17 mouse cellular contexts compared by ENCODE assay signal in genomic region chr17:84115133-84115532, GRCm38 (mm10).
DNase-seq lines count a peak whose midpoint lies in the region; ATAC-seq lines count a peak whose summit lies in the region.
"Had no signal": no experiment of that assay in that cellular context is flagged by ENCODE, and none has a peak within 500 bp of the region (broad histone marks: within the 10 kb centered on the region; RNA-seq: fewer than 3 reads in every experiment).

No protein-coding gene starts in this region.

- H3K36me3 ChIP-seq in limb, embryonic 12.5 days, result no peaks in the 10 kb centered on the region
- H3K36me3 ChIP-seq: forebrain, embryonic 15.5 days; heart, embryonic 13.5 days; hindbrain, embryonic 12.5 days; midbrain, embryonic 15.5 days had no signal

- H3K4me2 ChIP-seq in limb, embryonic 12.5 days, result no peak overlapping the region
- H3K4me2 ChIP-seq: forebrain, embryonic 15.5 days; heart, embryonic 13.5 days; hindbrain, embryonic 12.5 days; midbrain, embryonic 15.5 days had no signal

- DNase-seq in CD4-positive, CD25-positive, alpha-beta regulatory T cell, adult 2 months (ENCODE audit: low read depth, low spot score), result peak; percentile 47
- DNase-seq in 416B (ENCODE audit: low read depth) (peak; percentile 80), MN1 (ENCODE audit: low spot score) (no peak)
- DNase-seq in naive thymus-derived CD4-positive, alpha-beta T cell, adult 2 months (ENCODE audit: low read depth), result peak; percentile 56
- DNase-seq in cerebellum, adult 9-10 months, result no peak
- DNase-seq in testis, postnatal 10 days (ENCODE audit: low spot score), result no peak
- DNase-seq: adrenal gland, postnatal 25 days; gastrocnemius, postnatal 14 days; kidney, postnatal 4 days; spleen, adult 18-20 months had no signal

- WGBS in limb, embryonic 12.5 days, result 68% methylated on average over 8 of the region's 8 CpGs

- ATAC-seq in CD4-positive, CD25-positive, alpha-beta regulatory T cell, adult 4 months, result no peak
- no peak for ATAC-seq in limb, embryonic 12.5 days (ENCODE audit: insufficient number of reproducible peaks, insufficient read depth, low FRiP score, low TSS enrichment, low read depth)
- ATAC-seq: intestine, embryonic 16.5 days; midbrain, embryonic 15.5 days had no signal

- H3K4me1 ChIP-seq in limb, embryonic 12.5 days (replicated peaks), result peaks cover 39% of the 10 kb centered on the region
- H3K4me1 ChIP-seq: midbrain, embryonic 15.5 days had no signal

- no peaks in the 10 kb centered on the region for H3K27me3 ChIP-seq in limb, embryonic 12.5 days
- H3K27me3 ChIP-seq: forebrain, embryonic 15.5 days; heart, embryonic 13.5 days; hindbrain, embryonic 12.5 days; midbrain, embryonic 15.5 days had no signal

- H3K4me3 ChIP-seq in limb, embryonic 12.5 days (replicated peaks), result no peak overlapping the region
- H3K4me3 ChIP-seq: forebrain, embryonic 15.5 days; heart, embryonic 13.5 days; hindbrain, embryonic 12.5 days; midbrain, embryonic 15.5 days had no signal

- H3K9ac ChIP-seq in limb, embryonic 12.5 days (replicated peaks), result no peak overlapping the region
- H3K9ac ChIP-seq: forebrain, embryonic 15.5 days; heart, embryonic 13.5 days; hindbrain, embryonic 12.5 days; midbrain, embryonic 15.5 days had no signal

- H3K27ac ChIP-seq in limb, embryonic 12.5 days, result 0 out of 2 replicates have a peak overlapping the region, but pooled peaks have one; percentile 12
- H3K27ac ChIP-seq: forebrain, embryonic 15.5 days; hindbrain, embryonic 12.5 days; midbrain, embryonic 15.5 days had no signal

- no peaks in the 10 kb centered on the region for H3K9me3 ChIP-seq in limb, embryonic 12.5 days
- H3K9me3 ChIP-seq: forebrain, embryonic 15.5 days; heart, embryonic 13.5 days; hindbrain, embryonic 12.5 days; midbrain, embryonic 15.5 days had no signal

Comparison
In these comparisons a context has a peak if more than half of its experiments do, and no peak if none do; other contexts are left out.
1. DNase-seq: peak in CD4-positive, CD25-positive, alpha-beta regulatory T cell, adult 2 months (single experiment), 416B (single experiment) and naive thymus-derived CD4-positive, alpha-beta T cell, adult 2 months (single experiment); none in cerebellum, adult 9-10 months (single experiment), testis, postnatal 10 days (single experiment) and MN1 (single experiment).